31 mouse cellular contexts compared by ENCODE assay signal in genomic region chr12:24902736-24903135, GRCm38 (mm10).
"Had no signal": no experiment of that assay in that cellular context is flagged by ENCODE, and none has a peak within 500 bp of the region (broad histone marks: within the 10 kb centered on the region; RNA-seq: fewer than 3 reads in every experiment).

No protein-coding gene starts in this region.

- H3K36me3 ChIP-seq: liver, embryonic 13.5 days; liver, embryonic 15.5 days had no signal

- H3K27me3 ChIP-seq: limb, embryonic 12.5 days; limb, embryonic 13.5 days; limb, embryonic 15.5 days; liver, embryonic 12.5 days; liver, embryonic 13.5 days; liver, embryonic 15.5 days; lung, embryonic 15.5 days; megakaryocyte, embryonic 14.5 days; midbrain, embryonic 12.5 days; midbrain, embryonic 13.5 days; midbrain, embryonic 15.5 days had no signal

- H3K9me3 ChIP-seq: limb, embryonic 10.5 days; limb, embryonic 12.5 days; limb, embryonic 13.5 days; limb, embryonic 15.5 days; liver, embryonic 12.5 days; liver, embryonic 13.5 days; liver, embryonic 15.5 days; lung, embryonic 15.5 days; megakaryocyte, embryonic 14.5 days; midbrain, embryonic 10.5 days; midbrain, embryonic 12.5 days; midbrain, embryonic 13.5 days; midbrain, embryonic 15.5 days had no signal

- ATAC-seq: liver, embryonic 12.5 days; liver, postnatal 0 days; lung, postnatal 0 days; midbrain, embryonic 13.5 days; midbrain, embryonic 15.5 days; midbrain, embryonic 16.5 days had no signal

- H3K4me2 ChIP-seq: limb, embryonic 12.5 days; limb, embryonic 13.5 days; limb, embryonic 15.5 days; liver, embryonic 11.5 days; liver, embryonic 12.5 days; liver, embryonic 13.5 days; liver, embryonic 15.5 days; lung, embryonic 14.5 days; lung, embryonic 15.5 days; midbrain, embryonic 11.5 days; midbrain, embryonic 12.5 days; midbrain, embryonic 13.5 days; midbrain, embryonic 15.5 days had no signal

- H3K9ac ChIP-seq: limb, embryonic 12.5 days; limb, embryonic 13.5 days; limb, embryonic 15.5 days; liver, embryonic 12.5 days; liver, embryonic 13.5 days; liver, embryonic 14.5 days; liver, embryonic 15.5 days; liver, postnatal 0 days; lung, embryonic 14.5 days; lung, embryonic 15.5 days; midbrain, embryonic 12.5 days; midbrain, embryonic 13.5 days; midbrain, embryonic 15.5 days had no signal

- H3K4me3 ChIP-seq: limb, embryonic 10.5 days; limb, embryonic 12.5 days; limb, embryonic 13.5 days; limb, embryonic 15.5 days; liver, embryonic 12.5 days; liver, embryonic 13.5 days; liver, embryonic 15.5 days; lung, embryonic 15.5 days; megakaryocyte, embryonic 14.5 days; midbrain, embryonic 10.5 days; midbrain, embryonic 12.5 days; midbrain, embryonic 13.5 days; midbrain, embryonic 15.5 days; myocyte had no signal

- H3K4me1 ChIP-seq: liver, embryonic 12.5 days; liver, embryonic 15.5 days; midbrain, embryonic 15.5 days had no signal

- H3K27ac ChIP-seq: limb, embryonic 10.5 days; limb, embryonic 12.5 days; limb, embryonic 13.5 days; limb, embryonic 15.5 days; liver, embryonic 12.5 days; liver, embryonic 13.5 days; liver, embryonic 14.5 days; liver, embryonic 15.5 days; lung, embryonic 15.5 days; macrophage; midbrain, embryonic 10.5 days; midbrain, embryonic 12.5 days; midbrain, embryonic 13.5 days; midbrain, embryonic 15.5 days had no signal

- DNase-seq: left cerebral cortex, postnatal 4 days; liver; liver, embryonic 13.5 days; liver, postnatal 0 days; lung, adult 18-20 months; lung, adult 2 months; lung, embryonic 14.5 days; lung, postnatal 10 days; lung, postnatal 14 days; lung, postnatal 36 days; lung, postnatal 4 days; midbrain, embryonic 14.5 days had no signal
